Mouse (Mus musculus) right cerebral cortex, adult 18-20 months (tissue): ENCODE results near the gene Rassf6.

Experiments used
- DNase-seq: peaks from one replicate; pipeline ENCODE4 v3.0.0; 2022; ENCODE audit warnings: mixed read lengths

The Rassf6 gene

DNA sequence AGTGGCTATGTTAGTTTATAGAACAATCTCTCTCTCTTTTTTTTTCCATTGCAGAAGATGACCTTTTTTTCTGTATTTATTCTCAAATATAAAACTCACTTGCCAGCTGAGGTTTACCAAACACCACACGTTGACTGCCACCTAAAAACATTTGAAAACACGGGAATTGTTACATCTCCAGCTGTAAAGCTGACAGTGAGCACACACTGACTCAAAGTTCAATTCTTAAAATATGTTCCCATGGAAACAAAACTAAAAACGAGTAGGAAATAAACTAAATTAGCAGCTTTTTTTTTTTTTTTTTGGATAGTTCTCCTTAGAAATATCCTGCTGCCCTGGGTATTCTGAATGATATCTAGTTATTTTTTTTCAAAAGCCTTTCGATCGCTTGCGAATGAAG lies 75.3 kb downstream of the Rassf6 start:
- peak; percentile 8 for DNase-seq

DNA sequence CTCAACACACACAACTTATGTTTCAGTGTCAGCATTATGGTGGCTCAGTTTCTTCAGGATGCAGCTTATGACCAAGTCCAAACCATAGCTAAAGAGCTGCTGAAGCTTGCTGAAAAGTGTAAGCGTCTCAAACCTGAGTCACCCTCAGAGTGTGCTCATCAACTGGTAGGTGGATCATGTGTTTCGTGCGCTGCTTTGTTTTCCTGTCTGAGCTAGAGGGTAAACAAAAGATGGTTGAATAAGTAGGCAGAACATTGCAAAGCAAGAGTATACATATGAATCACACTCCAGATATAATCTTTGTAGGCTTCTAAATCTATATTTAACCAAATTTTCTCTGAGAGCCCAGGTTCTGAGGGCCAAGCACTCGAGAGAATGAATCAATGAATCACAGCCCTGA lies 76.3 kb downstream of the Rassf6 start:
- DNase-seq: peak; percentile 46

DNA sequence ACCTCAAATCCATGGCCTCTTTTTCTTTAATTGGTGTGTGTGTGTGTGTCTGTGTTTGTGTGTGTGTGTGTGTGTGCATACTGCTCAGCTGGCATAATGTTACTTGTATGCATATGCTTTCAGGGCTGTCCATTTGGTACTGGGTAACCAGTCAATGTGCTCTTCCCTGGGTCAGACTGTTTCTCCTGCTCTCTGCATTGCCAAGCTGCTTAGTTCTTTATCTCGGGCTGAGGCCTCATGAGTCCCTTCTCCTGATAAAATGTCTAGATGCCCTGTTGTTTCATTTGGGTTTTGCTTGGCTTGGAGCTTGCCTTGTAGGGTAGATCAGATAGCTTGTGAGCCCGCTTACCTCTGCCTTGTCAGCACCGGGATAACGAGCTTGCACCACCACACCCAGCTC lies 77.6 kb downstream of the Rassf6 start:
- DNase-seq: no peak

DNA sequence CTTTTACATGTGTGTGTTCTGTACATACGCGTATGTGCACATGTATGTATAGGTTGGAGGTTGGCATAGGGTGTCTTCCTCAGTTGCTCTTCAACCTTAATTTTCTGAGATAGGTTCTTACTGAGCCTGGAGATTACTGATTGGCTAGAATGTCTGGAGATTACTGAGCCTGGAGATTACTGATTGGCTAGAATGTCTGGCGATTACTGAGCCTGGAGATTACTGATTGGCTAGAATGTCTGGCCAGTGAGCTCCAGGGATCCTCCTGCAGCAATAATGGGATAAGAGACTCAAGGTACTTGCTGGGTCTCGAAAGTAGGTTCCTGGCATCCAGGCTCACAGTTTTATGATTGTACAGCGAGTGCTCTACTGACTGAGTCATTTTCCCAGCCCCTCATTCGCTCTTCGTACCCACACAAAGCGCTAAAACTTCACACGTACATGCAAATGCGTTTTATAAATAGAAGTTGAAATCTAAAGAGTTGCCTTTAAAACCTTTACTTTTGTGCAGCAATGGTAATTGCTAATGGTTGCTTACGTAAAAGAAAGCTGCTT lies 78.7 kb downstream of the Rassf6 start:
- DNase-seq: peak; percentile 78

DNA sequence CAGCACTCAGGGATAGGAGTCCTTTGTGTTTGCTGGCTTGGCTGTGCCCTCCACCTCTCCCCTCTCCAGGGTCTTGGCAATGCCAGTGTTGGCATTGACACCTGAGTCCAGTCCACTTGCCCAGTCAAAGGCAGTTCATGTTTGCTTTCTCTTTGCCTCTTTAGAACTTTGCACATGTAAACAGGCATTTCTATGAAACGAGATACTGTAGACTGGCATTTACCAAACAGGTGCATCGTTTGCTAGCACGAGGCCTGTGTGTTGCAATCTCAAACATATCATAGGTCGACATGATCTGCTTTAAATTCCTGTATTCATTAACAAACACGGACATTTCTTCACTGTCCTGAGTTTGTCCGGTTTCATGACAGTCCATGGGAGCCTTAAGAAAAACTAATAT lies 79.7 kb downstream of the Rassf6 start, which contains the start of gene 5830473C10Rik:
Gene 5830473C10Rik (plus strand): TSS at position 365 of the 400 bp plus-strand sequence.
- DNase-seq: no peak

DNA sequence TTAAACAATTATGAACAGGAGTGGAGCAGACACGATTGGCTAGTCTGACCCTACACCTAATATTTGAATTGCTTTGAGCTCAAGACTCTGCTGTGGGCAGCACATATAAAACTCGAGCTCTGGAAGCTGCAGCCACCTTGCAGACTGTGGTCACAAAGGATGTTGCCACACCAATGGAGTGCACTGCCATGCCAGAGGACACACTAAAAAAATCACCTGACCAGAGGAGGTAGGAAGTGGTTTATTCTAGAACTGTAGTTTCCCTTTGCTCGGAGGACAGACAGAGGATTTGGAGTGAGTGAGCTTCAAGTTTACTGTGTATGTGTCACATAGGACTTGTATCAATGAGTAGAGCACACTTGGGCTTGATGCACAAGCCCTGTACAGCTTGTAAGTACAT lies 84.4 kb downstream of the Rassf6 start:
- DNase-seq: no peak
